ENCODE assay signal across 50 mouse cellular contexts in genomic region chr9:107919441-107919840, GRCm38 (mm10). TPM values are rescaled to one million over a fixed set of nuclear protein-coding genes. Genes with fewer than 3 reads are reported as not detected.
"Had no signal": no experiment of that assay in that cellular context is flagged by ENCODE, and none has a peak within 500 bp of the region (broad histone marks: within the 10 kb centered on the region; RNA-seq: fewer than 3 reads in every experiment).

No protein-coding gene starts in this region.

- ATAC-seq: hindbrain, embryonic 16.5 days; hindbrain, postnatal 0 days; inflammation-experienced regulatory T-cells, adult 6 months; intestine, embryonic 15.5 days; intestine, embryonic 16.5 days; intestine, postnatal 0 days had no signal

- H3K27me3 ChIP-seq: hindbrain, embryonic 15.5 days; intestine, embryonic 15.5 days; kidney, embryonic 15.5 days had no signal

- H3K4me2 ChIP-seq: heart, embryonic 11.5 days; heart, embryonic 12.5 days; heart, embryonic 13.5 days; heart, embryonic 15.5 days; hindbrain, embryonic 13.5 days; hindbrain, embryonic 14.5 days; hindbrain, embryonic 15.5 days; intestine, embryonic 15.5 days; kidney, embryonic 15.5 days had no signal

- DNase-seq: heart, adult 2 months; heart, postnatal 10 days; heart, postnatal 14 days; heart, postnatal 36 days; heart, postnatal 4 days; kidney, adult 11 months; kidney, adult 18-20 months; kidney, adult 2 months; kidney, adult 8-10 months; kidney, adult 9 months; kidney, postnatal 10 days; kidney, postnatal 14 days; kidney, postnatal 25 days; kidney, postnatal 36 days; kidney, postnatal 4 days; layer of hippocampus, adult 9-11 months; layer of hippocampus, postnatal 36 days had no signal

- H3K4me3 ChIP-seq: heart, adult 2 months; heart, embryonic 10.5 days; heart, embryonic 12.5 days; heart, embryonic 13.5 days; heart, embryonic 15.5 days; hindbrain, embryonic 10.5 days; hindbrain, embryonic 13.5 days; hindbrain, embryonic 15.5 days; intestine, embryonic 15.5 days; kidney, embryonic 15.5 days; layer of hippocampus, adult 2 months had no signal

- H3K36me3 ChIP-seq: heart, embryonic 12.5 days; heart, embryonic 13.5 days; heart, embryonic 15.5 days; hindbrain, embryonic 10.5 days; hindbrain, embryonic 13.5 days; hindbrain, embryonic 15.5 days; kidney, embryonic 15.5 days had no signal

- H3K9me3 ChIP-seq: heart, embryonic 10.5 days; heart, embryonic 12.5 days; heart, embryonic 13.5 days; heart, embryonic 15.5 days; hindbrain, embryonic 10.5 days; hindbrain, embryonic 13.5 days; hindbrain, embryonic 15.5 days; intestine, embryonic 15.5 days; kidney, embryonic 15.5 days had no signal

- H3K27ac ChIP-seq: heart, adult 2 months; heart, embryonic 10.5 days; heart, embryonic 13.5 days; heart, embryonic 15.5 days; hindbrain, embryonic 10.5 days; hindbrain, embryonic 13.5 days; hindbrain, embryonic 14.5 days; hindbrain, embryonic 15.5 days; hindbrain, postnatal 0 days; kidney, embryonic 15.5 days; kidney, postnatal 0 days had no signal

- H3K9ac ChIP-seq: heart, embryonic 12.5 days; heart, embryonic 13.5 days; heart, embryonic 15.5 days; hindbrain, embryonic 13.5 days; hindbrain, embryonic 14.5 days; hindbrain, embryonic 15.5 days; intestine, embryonic 15.5 days; kidney, embryonic 15.5 days had no signal

RNA-seq across cellular contexts. Expression of gene Actl11, which starts 8.8 kb away (rescaled TPM):
- total RNA-seq: heart, adult 2 months; heart, adult 8-10 months; heart, postnatal 10 days; heart, postnatal 14 days; heart, postnatal 25 days; heart, postnatal 36 days; heart, postnatal 4 days; hematopoietic stem cell, adult 5-6 weeks; hindbrain, postnatal 0 days; layer of hippocampus, adult 18-20 months; layer of hippocampus, adult 2 months; layer of hippocampus, adult 8-10 months; layer of hippocampus, postnatal 10 days; layer of hippocampus, postnatal 14 days; layer of hippocampus, postnatal 25 days; layer of hippocampus, postnatal 36 days had no signal
- polyA plus RNA-seq: heart, embryonic 10.5 days; heart, embryonic 11.5 days; heart, embryonic 12.5 days; heart, embryonic 13.5 days; heart, embryonic 14.5 days; heart, embryonic 15.5 days; heart, embryonic 16.5 days; heart, postnatal 0 days; hindbrain, embryonic 10.5 days; hindbrain, embryonic 13.5 days; hindbrain, embryonic 14.5 days; hindbrain, embryonic 15.5 days; hindbrain, embryonic 16.5 days; hindbrain, postnatal 0 days; inflammation-experienced regulatory T-cells, adult 6 months; intestine, embryonic 14.5 days; intestine, embryonic 15.5 days; intestine, embryonic 16.5 days; intestine, postnatal 0 days; kidney, embryonic 14.5 days; kidney, embryonic 15.5 days; kidney, embryonic 16.5 days; kidney, postnatal 0 days; large intestine, adult 2 months had no signal

RNA-seq across cellular contexts. Expression of gene Mst1r, which starts 12.8 kb away (rescaled TPM):
- total RNA-seq: hematopoietic stem cell, adult 5-6 weeks had no signal

RNA-seq across cellular contexts. Expression of gene Camkv, which starts 16.0 kb away (rescaled TPM):
- total RNA-seq: heart, adult 2 months; heart, postnatal 25 days; heart, postnatal 36 days; heart, postnatal 4 days had no signal
- polyA plus RNA-seq: heart, postnatal 0 days; inflammation-experienced regulatory T-cells, adult 6 months; kidney, adult 2 months had no signal
